Mouse (Mus musculus): ENCODE data around the gene Erc2.

DNA sequence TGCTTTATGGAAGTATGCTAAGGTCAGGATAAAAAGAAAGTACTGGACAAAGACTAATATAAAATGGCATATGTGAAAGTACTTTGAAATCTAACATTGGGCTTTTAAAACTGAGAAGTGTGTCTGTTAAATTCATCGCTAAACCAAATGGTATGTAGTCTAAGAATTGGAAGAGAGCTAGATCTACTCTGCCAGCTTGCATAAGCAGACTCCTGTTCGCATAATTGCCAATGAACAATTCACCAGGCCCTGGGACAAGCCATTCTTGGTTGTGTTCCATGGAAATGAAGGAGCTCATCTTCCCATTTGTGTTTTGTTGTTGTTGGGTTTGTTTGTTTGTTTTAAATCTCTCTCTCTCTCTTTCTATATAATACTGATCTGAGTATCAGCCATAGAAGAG is 521.8 kb downstream of the Erc2 start:
- TF ChIP-seq CTCF (IDR thresholded peaks at IDR 0.05; ENCODE audit: low read depth) (no peak), EP300 (IDR thresholded peaks at IDR 0.05; ENCODE audit: low read depth) (no peak)
